Mouse (Mus musculus) forebrain, embryonic 10.5 days (tissue): Measurements from ENCODE around the gene 4933400A11Rik. TPM values are rescaled to one million over a fixed set of nuclear protein-coding genes. Genes with fewer than 3 reads are reported as not detected.

ENCODE experiments used
- DNase-seq: peaks from one replicate; pipeline ENCODE4 v3.0.0-alpha.2; 2017; ENCODE audit warnings: low spot score; ENCODE audit errors: extremely low spot score
- H3K27ac ChIP-seq: fragments of 300-500 bp; sonication (generic); 2 replicates; pipeline ENCODE4 v1.5.1; 2016; ENCODE audit warnings: mild to moderate bottlenecking
- H3K27me3 ChIP-seq: fragments of 300-500 bp; sonication (generic); 2 replicates; pipeline ENCODE4 v1.6.1; 2016; ENCODE audit warnings: mild to moderate bottlenecking; ENCODE audit not compliant: poor library complexity, severe bottlenecking
- H3K36me3 ChIP-seq: fragments of 300-500 bp; sonication (generic); replicated peaks from 2 replicates; pipeline ENCODE4 v1.6.1; 2016; ENCODE audit warnings: mild to moderate bottlenecking, moderate library complexity
- H3K4me1 ChIP-seq: fragments of 300-500 bp; sonication (generic); 2 replicates; pipeline ENCODE4 v1.6.1; 2016
- H3K4me3 ChIP-seq: fragments of 300-500 bp; sonication (generic); 2 replicates; pipeline ENCODE4 v1.5.1; 2016; ENCODE audit warnings: mild to moderate bottlenecking, moderate library complexity
- H3K9me3 ChIP-seq: fragments of 300-500 bp; sonication (generic); 2 replicates; pipeline ENCODE4 v1.6.1; 2016; ENCODE audit warnings: mild to moderate bottlenecking, moderate library complexity
- WGBS: fragments of 180-500 bp; shearing (Covaris S2); methylation state at CpG from one replicate; pipeline ENCODE4 v1.1.7; 2016; 5-methylcytosine and 5-hydroxymethylcytosine counted together
- polyA plus RNA-seq: library from polyadenylated mRNA; unstranded; fragments of >200 nt; fragmentation: Nextera tagmentation; extraction: Ambion mirVana; gene quantifications from 2 replicates; pipeline ENCODE4 v1.2.1, GENCODE M21; 2016

The 4933400A11Rik gene
- polyA plus RNA-seq = 0.16 and 0.17 TPM in 2 replicates

DNA sequence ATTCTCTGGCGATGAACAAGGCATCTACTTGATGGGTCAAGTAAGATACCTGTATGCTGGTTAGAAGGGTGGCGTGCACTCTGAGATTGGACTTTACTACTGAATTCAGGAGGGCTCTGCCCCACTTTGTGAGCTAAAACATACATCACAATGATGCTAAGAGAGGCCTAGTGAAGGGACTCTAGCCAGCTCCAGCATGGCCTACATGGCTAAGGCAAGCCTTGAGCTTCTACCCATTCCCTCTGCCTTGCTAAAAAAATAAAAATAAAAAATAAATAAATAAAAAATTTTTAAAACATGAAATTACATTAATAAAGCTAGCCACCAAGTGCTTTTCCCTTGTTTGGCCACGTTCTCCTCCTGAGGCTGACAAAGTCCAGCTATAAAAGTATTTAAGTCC is at the start of gene 4933400A11Rik:
Gene 4933400A11Rik (minus strand): TSS at position 101 of the 400 bp plus-strand sequence.
- Histone ChIP-seq H3K4me1 (no peaks in the 10 kb centered on the region), H3K27ac (no peak within 1 kb of the TSS), H3K36me3 (no peaks in the 10 kb centered on the region), H3K27me3 (peaks cover 97% of the 10 kb centered on the region), H3K9me3 (no peaks in the 10 kb centered on the region), H3K4me3 (no peak within 1 kb of the TSS)
- WGBS = 92% methylated on average over 3 of the region's 3 CpGs
- no peak for DNase-seq

DNA sequence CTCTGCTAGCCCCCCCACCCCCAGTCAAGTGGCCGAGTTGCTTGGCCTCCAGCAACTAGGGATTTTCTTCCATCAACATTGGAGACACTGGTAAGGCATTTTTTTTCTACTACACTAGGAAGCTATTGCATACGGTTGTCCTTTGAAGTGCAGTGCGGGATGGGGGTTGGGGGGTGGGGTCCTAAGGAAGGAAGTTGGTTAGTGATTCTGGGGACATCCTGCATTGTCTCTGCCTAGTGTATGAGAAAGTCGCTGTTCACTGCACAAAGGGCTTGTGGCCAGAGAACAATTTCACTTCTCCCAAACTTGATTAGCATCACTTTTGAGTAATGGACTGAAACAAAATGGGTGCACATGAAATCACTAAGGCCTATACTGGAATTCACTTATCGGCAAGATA is 48.7 kb upstream of the 4933400A11Rik start:
- H3K4me3 ChIP-seq = peak overlapping the region; percentile 30; the same call in 1 of the 2 replicates
- H3K27ac ChIP-seq = peak overlapping the region; percentile 83
- peaks cover 89% of the 10 kb centered on the region for H3K27me3 ChIP-seq
- peaks cover 33% of the 10 kb centered on the region for H3K4me1 ChIP-seq
- DNase-seq = peak; percentile 15
- H3K36me3 ChIP-seq = no peaks in the 10 kb centered on the region
- H3K9me3 ChIP-seq = no peaks in the 10 kb centered on the region
- 34% methylated on average over 5 of the region's 5 CpGs for WGBS

DNA sequence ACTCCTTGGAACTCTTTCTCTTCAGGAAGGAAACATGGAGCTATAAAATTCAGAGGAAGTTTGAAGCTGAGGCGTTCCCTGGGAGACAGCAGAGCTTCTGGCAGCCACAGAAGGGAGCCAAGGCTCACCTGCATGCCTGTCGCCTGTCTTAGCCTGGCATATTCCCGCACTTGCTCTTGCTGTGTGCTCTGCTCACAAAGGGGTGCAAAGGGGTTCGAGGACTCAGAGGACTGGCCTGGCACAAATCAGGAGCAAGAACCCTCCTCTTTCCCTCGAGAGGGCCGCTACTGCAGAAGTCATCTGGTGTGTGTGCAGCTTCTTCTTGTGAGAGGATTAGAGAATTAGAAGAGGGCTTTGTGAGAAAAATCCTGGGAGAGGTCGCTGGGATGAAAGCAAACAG is 48.3 kb upstream of the 4933400A11Rik start:
- WGBS = 27% methylated on average over 7 of the region's 7 CpGs
- Histone ChIP-seq H3K27me3 (peaks cover 89% of the 10 kb centered on the region), H3K27ac (peak overlapping the region; percentile 83), H3K4me3 (peak overlapping the region; percentile 30; the same call in 1 of the 2 replicates), H3K9me3 (no peaks in the 10 kb centered on the region), H3K36me3 (no peaks in the 10 kb centered on the region), H3K4me1 (peaks cover 33% of the 10 kb centered on the region)
- DNase-seq = peak; percentile 14

DNA sequence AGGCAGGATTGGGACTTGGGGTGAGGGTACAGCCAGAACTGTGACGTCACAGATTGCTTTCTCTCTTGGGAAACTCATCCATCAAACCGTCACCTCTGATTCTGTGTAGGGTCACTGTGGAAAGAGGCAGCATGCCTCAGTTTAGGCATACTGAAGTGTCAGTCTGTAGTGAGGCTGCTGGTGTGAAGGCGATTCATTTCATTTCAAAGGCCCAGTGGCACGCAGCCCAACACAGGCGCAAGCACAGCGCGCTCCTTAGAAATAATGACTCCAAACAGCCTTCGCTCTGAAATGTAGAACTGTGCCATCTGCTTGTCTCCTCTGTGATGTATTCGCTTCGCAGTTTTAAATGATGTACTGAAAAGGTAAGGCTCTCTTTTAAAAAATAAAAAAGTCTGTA is 47.5 kb upstream of the 4933400A11Rik start:
- Histone ChIP-seq H3K36me3 (no peaks in the 10 kb centered on the region), H3K9me3 (no peaks in the 10 kb centered on the region), H3K4me3 (no peak overlapping the region), H3K27me3 (peaks cover 89% of the 10 kb centered on the region), H3K27ac (no peak overlapping the region; the same call in 1 of the 2 replicates), H3K4me1 (peaks cover 33% of the 10 kb centered on the region)
- no peak for DNase-seq
- 75% methylated on average over 10 of the region's 10 CpGs for WGBS

DNA sequence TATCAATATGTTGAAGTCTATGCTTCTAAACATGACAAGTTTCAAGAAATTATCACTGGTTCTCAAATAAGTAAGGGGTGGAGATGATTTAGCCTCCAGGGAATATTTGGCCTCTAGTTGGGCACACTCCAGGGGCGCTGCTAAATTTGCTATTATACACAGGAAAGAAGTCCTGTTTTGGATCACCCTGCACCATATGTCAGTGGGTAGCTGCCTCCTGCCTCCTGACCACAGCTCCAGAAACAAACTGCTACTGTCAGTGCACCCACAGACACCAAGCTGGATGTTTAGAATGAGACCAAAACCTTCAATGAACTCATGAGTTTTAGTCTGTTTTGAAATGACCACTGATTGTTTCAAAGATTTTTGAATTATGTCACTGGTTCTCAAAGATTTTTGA is 34.2 kb upstream of the 4933400A11Rik start:
- DNase-seq = no peak
- H3K4me3 ChIP-seq = no peak overlapping the region
- no peaks in the 10 kb centered on the region for H3K9me3 ChIP-seq
- peaks cover 9% of the 10 kb centered on the region; the same call in 1 of the 2 replicates for H3K4me1 ChIP-seq
- peaks cover 78% of the 10 kb centered on the region for H3K27me3 ChIP-seq
- no peak overlapping the region for H3K27ac ChIP-seq
- H3K36me3 ChIP-seq = no peaks in the 10 kb centered on the region
- 71% methylated on average over 1 of the region's 1 CpGs for WGBS

DNA sequence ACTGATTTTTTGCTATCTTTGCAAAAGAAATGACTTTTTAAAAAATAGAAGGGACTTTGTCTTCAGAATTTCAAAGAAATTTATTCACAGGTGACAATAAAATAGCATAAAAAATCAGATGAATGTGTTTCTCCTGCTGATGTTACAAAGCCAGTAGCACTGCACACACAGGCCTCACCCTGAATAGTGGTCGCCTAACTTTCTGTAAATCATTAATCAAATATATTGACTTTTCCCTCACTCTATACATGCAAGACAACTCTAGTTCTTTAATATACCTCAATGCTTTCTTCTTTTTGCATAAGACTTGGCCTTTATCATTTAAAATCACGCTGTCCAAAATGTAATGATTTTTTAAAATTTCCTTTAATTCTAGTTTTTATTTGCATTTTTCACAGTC is 32.3 kb upstream of the 4933400A11Rik start:
- no peak for DNase-seq
- WGBS = 94% methylated on average over 2 of the region's 2 CpGs
- no peaks in the 10 kb centered on the region for H3K9me3 ChIP-seq
- no peaks in the 10 kb centered on the region for H3K36me3 ChIP-seq
- H3K4me3 ChIP-seq = no peak overlapping the region
- H3K27ac ChIP-seq = no peak overlapping the region
- H3K4me1 ChIP-seq = peaks cover 9% of the 10 kb centered on the region; the same call in 1 of the 2 replicates
- peaks cover 85% of the 10 kb centered on the region for H3K27me3 ChIP-seq

DNA sequence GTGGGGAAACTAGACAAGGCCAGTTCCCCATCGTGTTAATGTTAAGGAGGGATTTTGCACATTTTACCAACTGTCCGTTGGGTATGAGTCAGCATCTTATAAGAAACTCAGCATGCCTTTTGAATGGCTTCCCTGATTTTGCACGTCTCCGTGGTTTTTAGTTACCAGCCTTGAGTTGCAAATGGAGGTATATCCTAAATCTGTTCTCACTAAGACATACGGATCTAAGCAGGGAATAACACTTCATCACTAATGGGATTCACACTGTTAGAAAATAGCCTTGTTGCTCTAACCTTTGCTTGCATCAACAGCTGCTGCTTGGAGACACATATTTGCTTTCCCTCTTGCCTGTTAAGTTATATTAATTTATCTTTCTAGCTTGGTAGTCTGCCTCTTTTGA is 31.9 kb upstream of the 4933400A11Rik start:
- Histone ChIP-seq H3K27ac (no peak overlapping the region), H3K4me1 (peaks cover 9% of the 10 kb centered on the region; the same call in 1 of the 2 replicates), H3K4me3 (no peak overlapping the region), H3K27me3 (peaks cover 90% of the 10 kb centered on the region), H3K9me3 (no peaks in the 10 kb centered on the region), H3K36me3 (no peaks in the 10 kb centered on the region)
- DNase-seq = no peak
- 80% methylated on average over 5 of the region's 5 CpGs for WGBS

DNA sequence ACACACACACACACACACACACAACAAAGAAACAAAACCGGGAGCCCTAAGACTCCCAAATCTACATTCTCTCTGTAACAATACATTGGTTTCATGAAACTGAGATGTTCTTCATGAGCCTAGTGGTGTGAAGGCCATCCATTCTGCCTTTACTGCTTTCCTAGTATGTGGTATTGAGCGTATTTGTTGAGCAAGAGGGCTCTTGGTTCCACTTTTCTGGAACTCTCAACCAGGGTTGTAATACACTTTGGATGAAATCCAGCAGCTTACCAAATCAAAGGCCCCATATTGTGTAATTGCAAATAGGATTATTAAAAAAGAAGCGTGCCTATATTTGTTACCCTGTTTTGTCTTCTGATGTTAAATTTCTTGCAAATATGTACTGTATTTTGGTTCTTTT is 28.3 kb upstream of the 4933400A11Rik start:
- H3K36me3 ChIP-seq = no peaks in the 10 kb centered on the region

DNA sequence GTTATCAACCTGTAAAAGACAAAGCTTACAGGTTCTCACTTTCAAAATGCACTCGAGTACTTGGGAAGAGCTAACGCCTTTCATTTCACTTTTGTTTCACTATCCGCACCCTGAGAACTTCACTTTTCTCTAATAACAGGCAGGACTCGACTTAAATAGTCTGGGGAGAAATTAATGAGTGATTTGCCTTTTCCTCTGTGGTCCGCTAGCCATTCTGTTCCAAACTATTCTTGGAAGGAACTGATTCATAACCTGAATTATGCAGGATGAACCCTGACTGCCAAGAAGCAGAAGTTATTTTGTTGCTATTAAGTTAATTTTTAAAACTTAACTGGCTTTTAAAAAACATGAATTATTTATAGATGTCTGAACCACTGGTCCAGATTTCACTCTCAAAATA is 26.4 kb upstream of the 4933400A11Rik start:
- Histone ChIP-seq H3K27ac (no peak overlapping the region), H3K4me3 (no peak overlapping the region), H3K36me3 (no peaks in the 10 kb centered on the region), H3K4me1 (no peaks in the 10 kb centered on the region), H3K9me3 (no peaks in the 10 kb centered on the region), H3K27me3 (peaks cover 88% of the 10 kb centered on the region)
- 73% methylated on average over 5 of the region's 5 CpGs for WGBS
- DNase-seq = no peak

More for the DNA sequence above, 28.3 kb upstream of the 4933400A11Rik start:
- H3K27me3 ChIP-seq = peaks cover 87% of the 10 kb centered on the region
- no peaks in the 10 kb centered on the region for H3K9me3 ChIP-seq
- WGBS = 86% methylated on average over 3 of the region's 3 CpGs
- no peak for DNase-seq
- H3K27ac ChIP-seq = no peak overlapping the region
- no peaks in the 10 kb centered on the region for H3K4me1 ChIP-seq
- H3K4me3 ChIP-seq = no peak overlapping the region

DNA sequence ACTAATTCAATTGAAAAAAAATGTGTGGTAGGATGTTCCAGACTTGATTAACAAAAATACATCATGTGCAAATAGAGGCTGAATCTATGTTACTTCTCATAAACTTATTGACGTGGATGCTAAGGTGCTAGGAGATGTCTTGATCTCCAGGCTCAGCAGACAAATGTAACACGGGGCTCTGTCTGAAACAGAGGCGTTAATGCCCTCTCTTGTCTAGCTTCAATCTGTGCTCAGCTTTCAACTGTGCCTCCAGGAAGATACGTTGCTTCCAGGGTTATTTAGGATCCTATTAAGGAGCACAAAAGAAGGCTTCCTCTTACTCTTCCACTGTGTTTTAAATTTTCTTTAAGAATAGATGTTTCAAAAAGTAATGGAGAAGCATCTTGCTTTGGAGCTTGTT is 20.8 kb upstream of the 4933400A11Rik start:
- Histone ChIP-seq H3K4me3 (no peak overlapping the region), H3K27ac (no peak overlapping the region; the same call in 1 of the 2 replicates), H3K9me3 (no peaks in the 10 kb centered on the region), H3K36me3 (no peaks in the 10 kb centered on the region), H3K27me3 (peaks cover 87% of the 10 kb centered on the region), H3K4me1 (peaks cover 9% of the 10 kb centered on the region)
- no peak for DNase-seq
- WGBS = 33% methylated on average over 4 of the region's 4 CpGs

DNA sequence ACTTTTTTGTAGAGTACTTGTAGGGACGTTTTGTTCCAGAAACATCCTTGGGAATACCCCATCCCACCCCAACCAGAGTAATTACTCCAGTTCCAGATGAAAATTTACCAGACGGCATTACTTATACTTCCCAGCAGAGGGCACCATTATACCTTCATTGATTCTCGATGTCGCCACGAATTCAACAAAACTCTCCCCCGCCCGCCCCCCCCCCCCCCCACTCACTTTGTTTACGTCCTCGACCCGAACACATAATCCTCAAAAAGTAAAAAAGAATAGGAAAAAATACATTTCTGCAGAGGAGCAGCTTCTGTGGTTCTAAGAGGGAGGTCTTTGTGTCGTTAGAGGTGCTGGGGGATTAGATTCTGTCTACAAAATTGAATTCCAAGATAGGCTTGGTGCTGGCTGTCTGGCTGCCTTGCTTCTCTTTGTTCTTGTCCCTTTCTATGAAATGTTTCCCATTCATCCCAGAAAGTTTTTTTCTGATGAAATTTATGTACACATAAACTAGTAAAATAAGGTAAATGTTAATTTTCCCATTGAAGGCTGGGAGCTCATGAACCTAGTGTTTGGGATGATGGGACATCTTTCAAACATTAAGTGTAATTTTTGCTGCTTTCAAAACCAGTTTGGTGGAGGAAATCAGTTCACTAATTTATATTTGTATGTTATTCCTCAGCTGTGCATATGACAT is 19.7 kb upstream of the 4933400A11Rik start:
- H3K27ac ChIP-seq = peak overlapping the region; percentile 87
- H3K36me3 ChIP-seq = no peaks in the 10 kb centered on the region
- WGBS = 7% methylated on average over 11 of the region's 11 CpGs

DNA sequence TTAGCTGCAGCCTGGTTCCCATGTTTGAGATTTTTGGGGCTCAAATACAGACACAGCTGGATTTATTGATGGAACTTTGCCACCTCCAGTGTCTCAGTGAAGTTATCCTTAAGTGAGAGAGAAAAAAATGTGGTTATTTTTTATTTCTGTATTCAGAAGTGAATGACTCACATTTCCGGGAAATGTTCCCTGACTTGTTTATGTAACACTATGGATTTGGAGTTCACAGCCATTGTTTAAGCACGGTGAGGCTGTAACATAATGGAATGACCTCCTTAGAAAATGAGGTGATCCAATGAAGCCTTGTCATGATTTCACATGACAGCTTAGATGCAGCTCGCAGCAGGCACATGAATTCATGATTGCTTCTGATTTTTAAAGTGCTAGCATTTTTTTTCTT is 17.7 kb upstream of the 4933400A11Rik start:
- no peak for DNase-seq
- no peaks in the 10 kb centered on the region for H3K36me3 ChIP-seq
- H3K4me3 ChIP-seq = no peak overlapping the region
- H3K9me3 ChIP-seq = no peaks in the 10 kb centered on the region
- H3K4me1 ChIP-seq = peaks cover 26% of the 10 kb centered on the region
- WGBS = 83% methylated on average over 3 of the region's 3 CpGs
- no peak overlapping the region for H3K27ac ChIP-seq
- H3K27me3 ChIP-seq = peaks cover 81% of the 10 kb centered on the region

More for the DNA sequence above, 19.7 kb upstream of the 4933400A11Rik start:
- peak overlapping the region; percentile 42 for H3K4me3 ChIP-seq
- peaks cover 19% of the 10 kb centered on the region for H3K4me1 ChIP-seq
- H3K27me3 ChIP-seq = peaks cover 86% of the 10 kb centered on the region
- peak; percentile 42 for DNase-seq
- no peaks in the 10 kb centered on the region for H3K9me3 ChIP-seq

DNA sequence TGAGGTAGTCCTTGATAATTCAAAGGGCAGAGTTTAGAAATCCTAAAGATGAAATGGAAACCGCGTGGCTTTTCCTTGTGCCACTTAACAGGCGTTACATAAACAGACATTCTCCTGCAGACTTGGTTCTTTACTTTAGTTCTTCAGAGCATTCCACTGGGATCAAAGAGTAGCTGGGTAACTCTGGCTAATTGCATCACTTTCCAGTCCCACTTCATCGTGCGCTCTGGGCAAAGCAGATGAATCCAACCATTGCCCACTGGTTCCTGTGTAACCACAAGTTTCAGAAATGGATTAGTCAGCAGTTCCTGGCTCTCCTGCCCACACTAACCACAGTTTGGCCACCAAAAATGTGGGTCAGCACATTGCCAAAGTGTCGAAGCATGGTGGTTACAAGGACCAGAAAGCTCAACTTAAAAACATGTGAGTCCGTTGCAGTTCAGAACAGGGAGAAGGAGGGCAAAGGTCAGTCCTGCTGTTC is 15.4 kb upstream of the 4933400A11Rik start:
- Histone ChIP-seq H3K36me3 (no peaks in the 10 kb centered on the region), H3K27me3 (peaks cover 59% of the 10 kb centered on the region), H3K4me3 (no peak overlapping the region), H3K9me3 (no peaks in the 10 kb centered on the region), H3K27ac (no peak overlapping the region), H3K4me1 (peaks cover 18% of the 10 kb centered on the region)
- 55% methylated on average over 7 of the region's 7 CpGs for WGBS
- no peak for DNase-seq
